Mouse (Mus musculus) limb, embryonic 14.5 days (tissue): ENCODE measurements around the gene Tmem191c. TPM values are rescaled to one million over a fixed set of nuclear protein-coding genes. Genes with fewer than 3 reads are reported as not detected.

Source experiments
- ATAC-seq: fragments of 200-750 bp; cut with Nextera tagmentation; 2 replicates; pipeline ENCODE4 v1.8.0; 2017; ENCODE audit warnings: low read depth, moderate number of reproducible peaks, moderate TSS enrichment; ENCODE audit not compliant: low FRiP score
- DNase-seq: peaks from one replicate; pipeline ENCODE4 v3.0.0-alpha.2; 2015; ENCODE audit warnings: low spot score
- H3K27ac ChIP-seq: fragments of 300-500 bp; sonication (generic); replicated peaks from 2 replicates; pipeline ENCODE4 v1.5.1; 2014; ENCODE audit warnings: low read depth, mild to moderate bottlenecking, low read length, moderate library complexity, mixed read lengths
- H3K27me3 ChIP-seq: fragments of 300-500 bp; sonication (generic); 2 replicates; pipeline ENCODE4 v1.6.1; 2014; ENCODE audit warnings: low read length, mixed read lengths; ENCODE audit not compliant: control insufficient read depth, insufficient read depth
- H3K36me3 ChIP-seq: fragments of 300-500 bp; sonication (generic); 2 replicates; pipeline ENCODE4 v1.6.1; 2014; ENCODE audit warnings: mild to moderate bottlenecking, low read length, moderate library complexity, mixed read lengths; ENCODE audit not compliant: control insufficient read depth, insufficient read depth
- H3K4me1 ChIP-seq: fragments of 300-500 bp; sonication (generic); 2 replicates; pipeline ENCODE4 v1.6.1; 2014; ENCODE audit warnings: antibody characterized with exemption, low read length, mixed read lengths; ENCODE audit not compliant: control insufficient read depth, insufficient read depth
- H3K4me2 ChIP-seq: fragments of 300-500 bp; sonication (generic); replicated peaks from 2 replicates; pipeline ENCODE4 v1.6.1; 2014; ENCODE audit warnings: low read depth, mild to moderate bottlenecking, low read length, moderate library complexity; ENCODE audit not compliant: severe bottlenecking
- H3K4me3 ChIP-seq: fragments of 300-500 bp; sonication (generic); replicated peaks from 2 replicates; pipeline ENCODE4 v1.5.1; 2014; ENCODE audit warnings: low read length
- H3K9ac ChIP-seq: fragments of 300-500 bp; sonication (generic); 2 replicates; pipeline ENCODE4 v1.6.1; 2014; ENCODE audit warnings: mild to moderate bottlenecking, low read depth, low read length, moderate library complexity; ENCODE audit not compliant: severe bottlenecking
- H3K9me3 ChIP-seq: fragments of 300-500 bp; sonication (generic); 2 replicates; pipeline ENCODE4 v1.6.1; 2016; ENCODE audit warnings: low read length; ENCODE audit not compliant: control insufficient read depth
- POLR2A ChIP-seq: fragments of 200-500 bp; IDR thresholded peaks from 2 replicates; pipeline ENCODE4 v1.8.0; 2012; ENCODE audit warnings: inconsistent platforms, mild to moderate bottlenecking, moderate library complexity, borderline replicate concordance; ENCODE audit not compliant: insufficient read depth, insufficient read length; ENCODE audit errors: extremely low read depth
- WGBS: fragments of 180-500 bp; shearing (Covaris S2); extraction: QIAGEN DNeasy Blood & Tissue Kit; methylation state at CpG from one replicate; pipeline ENCODE4 v1.1.7; 2014; 5-methylcytosine and 5-hydroxymethylcytosine counted together
- polyA plus RNA-seq, 2 experiments: library from polyadenylated mRNA; depleted of rRNA in 1 of 2; stranded (reverse) in 1 of 2; unstranded in 1 of 2; fragments of >200 nt; fragmentation: Nextera tagmentation in 1 of 2; extraction: Ambion mirVana in 1 of 2; gene quantifications; 2 replicates each; pipeline versions ENCODE4 v1.2.1 to v1.2.3; 2012 to 2014

Gene Tmem191c
- polyA plus RNA-seq, 2 experiments, result 8.2 to 28.2 TPM

- no peak for DNase-seq
- WGBS, result 80% methylated on average over 3 of the region's 3 CpGs
- H3K4me3 ChIP-seq, result no peak overlapping the region
- no peak for TF ChIP-seq POLR2A
- peaks cover 4% of the 10 kb centered on the region for H3K9me3 ChIP-seq
- no peak overlapping the region for H3K27ac ChIP-seq
- H3K4me1 ChIP-seq, result no peaks in the 10 kb centered on the region
- no peak overlapping the region for H3K4me2 ChIP-seq
- H3K27me3 ChIP-seq, result no peaks in the 10 kb centered on the region
- H3K36me3 ChIP-seq, result peaks cover 3% of the 10 kb centered on the region; the same call in 1 of the 2 replicates
- no peak overlapping the region for H3K9ac ChIP-seq
- no peak for ATAC-seq
Observed at GRCm38 (mm10) chr16:17266113-17266512, 9.8 kb upstream of the Tmem191c start.

DNA sequence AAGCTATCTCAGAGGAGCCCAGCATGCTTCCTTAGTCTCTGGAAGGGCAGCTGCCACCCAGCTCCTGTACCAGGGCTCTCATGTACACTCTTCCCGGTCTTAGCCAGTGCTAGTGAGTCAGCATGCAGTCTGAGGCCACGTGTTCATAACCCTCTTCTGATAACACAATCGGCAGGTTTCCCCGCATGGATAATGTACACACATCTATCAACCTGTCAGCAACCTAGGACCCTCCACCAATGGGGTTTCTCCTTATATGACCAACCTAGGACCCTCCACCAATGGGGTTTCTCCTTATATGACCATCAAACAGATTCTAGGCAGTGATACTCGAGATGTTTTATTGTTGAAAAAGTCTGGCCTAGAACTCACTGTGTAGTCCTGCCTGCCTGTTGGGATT is 7.9 kb upstream of the Tmem191c start:
- Histone ChIP-seq H3K4me2 (no peak overlapping the region), H3K4me3 (no peak overlapping the region), H3K27ac (no peak overlapping the region), H3K9ac (no peak overlapping the region), H3K27me3 (no peaks in the 10 kb centered on the region), H3K9me3 (peaks cover 4% of the 10 kb centered on the region), H3K4me1 (no peaks in the 10 kb centered on the region), H3K36me3 (no peaks in the 10 kb centered on the region)
- ATAC-seq (no peak), DNase-seq (no peak)
- 71% methylated on average over 5 of the region's 5 CpGs for WGBS
- no peak for TF ChIP-seq POLR2A

GRCm38 (mm10) chr16:17269872-17270271 is 6.0 kb upstream of the Tmem191c start:
- no peak for DNase-seq
- TF ChIP-seq POLR2A, result no peak
- H3K4me3 ChIP-seq, result no peak overlapping the region
- H3K27ac ChIP-seq, result no peak overlapping the region
- no peak overlapping the region for H3K9ac ChIP-seq
- H3K4me1 ChIP-seq, result no peaks in the 10 kb centered on the region
- H3K36me3 ChIP-seq, result no peaks in the 10 kb centered on the region
- 94% methylated on average over 5 of the region's 5 CpGs for WGBS
- no peak for ATAC-seq
- H3K27me3 ChIP-seq, result no peaks in the 10 kb centered on the region
- H3K9me3 ChIP-seq, result peaks cover 4% of the 10 kb centered on the region
- no peak overlapping the region for H3K4me2 ChIP-seq

DNA sequence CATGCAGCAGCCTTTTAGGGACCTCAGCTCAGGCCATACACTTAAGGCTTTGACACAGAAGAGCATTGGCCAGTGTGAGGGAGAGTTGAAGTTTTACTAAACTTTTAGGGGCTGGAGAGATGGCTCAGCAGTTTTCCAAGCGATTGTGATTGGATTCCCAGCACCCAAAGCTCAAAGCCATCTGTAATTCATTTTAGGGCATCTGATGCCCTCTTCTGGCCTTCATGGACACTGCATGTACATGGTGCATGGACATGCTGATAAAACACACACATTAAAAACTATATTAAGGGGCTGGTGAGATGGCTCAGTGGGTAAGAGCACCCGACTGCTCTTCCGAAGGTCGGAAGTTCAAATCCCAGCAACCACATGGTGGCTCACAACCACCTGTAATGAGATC is 4.8 kb upstream of the Tmem191c start:
- ATAC-seq (no peak), DNase-seq (no peak)
- no peaks in the 10 kb centered on the region for H3K36me3 ChIP-seq
- no peaks in the 10 kb centered on the region for H3K27me3 ChIP-seq
- no peak overlapping the region for H3K4me2 ChIP-seq
- no peaks in the 10 kb centered on the region for H3K4me1 ChIP-seq
- H3K9ac ChIP-seq, result no peak overlapping the region
- H3K4me3 ChIP-seq, result no peak overlapping the region
- no peak for TF ChIP-seq POLR2A
- peaks cover 4% of the 10 kb centered on the region for H3K9me3 ChIP-seq
- no peak overlapping the region for H3K27ac ChIP-seq
- WGBS, result 76% methylated on average over 4 of the region's 4 CpGs

DNA sequence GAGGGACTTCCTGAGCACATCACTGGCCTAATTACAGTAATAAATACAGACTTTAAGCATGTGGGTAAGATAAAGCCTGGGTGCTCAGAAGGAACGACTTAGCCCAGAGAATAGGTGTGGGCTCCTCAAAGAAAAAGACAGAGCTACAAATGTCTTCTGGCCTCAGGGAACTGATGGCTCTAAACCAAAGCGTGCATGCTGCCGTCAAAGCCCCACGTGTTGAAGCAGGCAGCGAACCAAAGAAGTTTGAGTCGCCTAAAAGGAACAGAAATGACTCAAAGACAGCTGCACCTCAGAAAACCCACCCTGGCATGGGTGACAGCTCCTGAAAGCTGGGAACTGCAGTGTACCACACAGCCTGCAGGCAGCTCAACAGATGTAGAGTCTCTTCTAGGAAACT is 4.0 kb upstream of the Tmem191c start:
- no peak overlapping the region for H3K27ac ChIP-seq
- no peaks in the 10 kb centered on the region for H3K36me3 ChIP-seq
- H3K9me3 ChIP-seq, result peaks cover 4% of the 10 kb centered on the region
- H3K27me3 ChIP-seq, result peaks cover 1% of the 10 kb centered on the region; the same call in 1 of the 2 replicates
- no peak overlapping the region for H3K9ac ChIP-seq
- 69% methylated on average over 6 of the region's 6 CpGs for WGBS
- H3K4me2 ChIP-seq, result no peak overlapping the region
- peaks cover 4% of the 10 kb centered on the region for H3K4me1 ChIP-seq
- H3K4me3 ChIP-seq, result no peak overlapping the region
- no peak for TF ChIP-seq POLR2A
- ATAC-seq (no peak), DNase-seq (no peak)
